Mouse (Mus musculus) testis, adult 2 months (tissue): ENCODE results near the gene Ptprd. TPM values are rescaled to one million over a fixed set of nuclear protein-coding genes. Genes with fewer than 3 reads are reported as not detected.

Experiments used
- H3K27ac ChIP-seq: fragments of 200-500 bp; 2 replicates; pipeline ENCODE4 v1.5.1; 2012; ENCODE audit warnings: low read depth, low read length; ENCODE audit not compliant: control insufficient read depth, insufficient read depth
- H3K27me3 ChIP-seq: fragments of 200-500 bp; 2 replicates; pipeline ENCODE4 v1.6.1; 2012; ENCODE audit warnings: mild to moderate bottlenecking, low read length, moderate library complexity; ENCODE audit not compliant: control insufficient read depth, insufficient read depth
- H3K36me3 ChIP-seq: fragments of 200-500 bp; 2 replicates; pipeline ENCODE4 v1.6.1; 2012; ENCODE audit warnings: mild to moderate bottlenecking, low read length; ENCODE audit not compliant: control insufficient read depth, insufficient read depth
- H3K4me1 ChIP-seq: fragments of 200-500 bp; 2 replicates; pipeline ENCODE4 v1.6.1; 2012; ENCODE audit warnings: low read length; ENCODE audit not compliant: control insufficient read depth, insufficient read depth
- H3K4me3 ChIP-seq: fragments of 200-500 bp; 2 replicates; pipeline ENCODE4 v1.5.1; 2012; ENCODE audit warnings: low read depth, mild to moderate bottlenecking, low read length, moderate library complexity, mixed read lengths; ENCODE audit not compliant: control insufficient read depth
- CTCF ChIP-seq: fragments of 200-500 bp; IDR thresholded peaks from 2 replicates; pipeline ENCODE4 v1.5.1; 2012; ENCODE audit warnings: low read depth, mild to moderate bottlenecking, inconsistent platforms, low read length, moderate library complexity; ENCODE audit not compliant: control insufficient read depth, insufficient read depth, insufficient replicate concordance
- POLR2A ChIP-seq: fragments of 200-500 bp; IDR thresholded peaks from 2 replicates; pipeline ENCODE4 v1.6.1; 2012; ENCODE audit warnings: low read depth, mild to moderate bottlenecking, inconsistent platforms, low read length, moderate library complexity; ENCODE audit not compliant: control insufficient read depth
- polyA plus RNA-seq: library from polyadenylated mRNA; depleted of rRNA; stranded (reverse); fragments of >200 nt; gene quantifications from 2 replicates; pipeline ENCODE4 v1.2.3, GENCODE M21; 2012

Gene Ptprd
- polyA plus RNA-seq, 1 experiment: 3.4 TPM

DNA sequence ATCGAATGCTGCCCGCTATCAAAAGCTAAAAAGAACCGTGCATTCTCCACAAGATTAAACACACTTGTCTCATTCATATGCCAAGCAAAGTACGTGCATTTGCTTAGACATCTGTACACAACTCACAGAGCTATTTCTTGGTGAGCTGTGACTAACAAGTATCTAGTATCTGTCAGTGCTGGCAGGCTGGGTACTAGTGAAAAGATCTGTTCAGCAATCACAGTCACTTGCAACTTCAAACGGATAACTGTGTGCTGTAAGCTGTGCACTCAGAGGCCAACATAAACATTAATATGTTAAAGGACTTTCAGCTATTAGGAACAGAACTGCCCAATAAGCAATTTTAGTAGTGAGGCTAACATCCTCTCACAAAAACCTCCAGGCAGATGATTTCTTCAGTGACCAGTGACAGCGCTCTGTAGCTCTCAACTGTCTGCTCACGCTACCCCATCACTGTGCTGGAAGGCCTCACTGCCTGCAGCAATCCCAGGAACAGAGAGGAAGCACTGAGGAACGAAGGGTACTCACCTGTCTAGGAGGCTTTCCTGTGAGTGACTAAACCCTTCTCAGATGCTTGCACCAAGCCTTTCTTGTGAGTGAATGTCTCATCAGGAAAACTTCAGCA lies 1918.9 kb downstream of the Ptprd start:
- no peak for TF ChIP-seq CTCF
- TF ChIP-seq POLR2A: no peak
- H3K27ac ChIP-seq: no peak overlapping the region
- H3K27me3 ChIP-seq: no peaks in the 10 kb centered on the region
- no peaks in the 10 kb centered on the region for H3K4me1 ChIP-seq
- no peak overlapping the region for H3K4me3 ChIP-seq
- no peaks in the 10 kb centered on the region for H3K36me3 ChIP-seq

DNA sequence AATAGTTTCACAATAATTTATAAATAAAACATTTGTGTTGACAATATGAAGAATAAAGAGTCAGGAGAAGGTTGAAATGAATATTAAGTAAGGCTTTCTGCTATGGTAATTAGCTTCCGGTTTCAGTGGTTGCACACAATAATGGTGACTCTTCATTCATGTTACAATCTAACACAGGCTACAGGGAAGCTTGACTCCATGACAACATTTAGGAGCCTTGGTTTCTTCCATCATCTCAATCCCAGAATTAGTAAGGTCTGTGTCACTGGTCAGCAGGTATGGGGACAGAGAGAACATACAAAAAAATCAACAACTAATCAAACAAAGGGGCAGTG lies 1921.3 kb downstream of the Ptprd start:
- Histone ChIP-seq H3K27me3 (no peaks in the 10 kb centered on the region), H3K4me3 (no peak overlapping the region), H3K27ac (no peak overlapping the region), H3K36me3 (no peaks in the 10 kb centered on the region), H3K4me1 (no peaks in the 10 kb centered on the region)
- TF ChIP-seq CTCF: no peak
- no peak for TF ChIP-seq POLR2A

DNA sequence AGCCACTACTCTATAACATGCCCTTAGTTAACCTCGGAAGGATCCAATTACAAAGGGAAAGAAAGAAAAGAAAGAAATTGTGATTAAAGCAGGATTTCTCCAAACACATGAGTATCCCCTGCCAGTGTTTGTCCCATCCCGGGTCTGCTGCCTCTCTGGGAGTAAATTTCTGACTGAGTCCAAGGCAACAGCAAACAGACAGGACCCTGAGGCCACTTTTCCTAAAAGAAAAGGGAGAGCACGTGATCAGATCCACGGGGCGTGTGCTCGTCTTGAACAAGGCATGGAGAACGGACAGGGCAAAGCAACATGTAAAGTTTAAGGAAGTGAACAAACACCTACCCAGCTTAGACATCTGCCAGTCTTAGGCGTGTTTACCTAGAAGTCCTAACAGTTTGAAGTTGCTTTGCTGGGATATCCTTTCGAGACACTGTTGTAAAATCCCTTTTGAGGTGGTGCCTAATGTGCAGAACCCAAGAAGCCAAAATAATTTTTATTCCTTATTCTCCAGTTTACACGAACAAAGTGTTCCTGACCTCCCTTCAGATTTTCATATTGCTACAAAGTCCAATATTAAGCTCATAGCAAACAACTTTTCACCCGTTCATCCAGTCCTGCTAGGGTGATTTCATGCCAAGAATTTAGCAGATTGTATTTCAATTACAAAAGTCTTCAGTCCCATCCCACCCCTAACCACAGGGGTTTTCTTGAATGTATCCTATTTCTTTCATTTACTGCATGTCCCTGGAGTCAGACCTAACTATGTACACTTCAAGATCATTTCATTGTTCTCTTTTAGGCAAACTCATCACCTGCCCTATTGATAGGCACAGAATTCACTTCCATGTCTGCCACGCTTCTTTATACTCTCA lies 1921.9 kb downstream of the Ptprd start:
- Histone ChIP-seq H3K27me3 (no peaks in the 10 kb centered on the region), H3K36me3 (no peaks in the 10 kb centered on the region), H3K27ac (peak overlapping the region; percentile 49; the same call in 1 of the 2 replicates), H3K4me1 (no peaks in the 10 kb centered on the region), H3K4me3 (no peak overlapping the region)
- TF ChIP-seq POLR2A: no peak
- TF ChIP-seq CTCF: no peak

DNA sequence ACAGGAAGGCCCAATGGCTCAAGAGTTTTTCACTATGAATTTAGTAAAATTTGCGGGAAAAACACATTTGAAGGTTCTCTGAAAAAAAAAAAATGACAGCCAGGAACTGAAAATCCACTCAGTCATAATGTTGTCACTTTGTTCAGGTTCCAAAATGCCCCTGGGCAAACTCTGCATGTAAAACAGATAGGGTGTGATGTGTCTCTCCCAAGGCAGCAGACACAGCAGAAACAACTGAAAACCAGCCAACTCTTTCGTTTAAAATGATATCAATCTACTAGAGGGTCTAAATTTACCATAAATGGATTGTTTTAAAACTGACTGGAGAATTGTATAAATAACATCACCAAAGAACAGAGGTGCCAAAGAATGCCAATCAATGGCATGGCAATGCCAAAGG lies 1925.7 kb downstream of the Ptprd start:
- Histone ChIP-seq H3K27me3 (no peaks in the 10 kb centered on the region), H3K4me3 (no peak overlapping the region), H3K36me3 (no peaks in the 10 kb centered on the region), H3K27ac (no peak overlapping the region), H3K4me1 (no peaks in the 10 kb centered on the region)
- TF ChIP-seq CTCF (no peak), POLR2A (no peak)

DNA sequence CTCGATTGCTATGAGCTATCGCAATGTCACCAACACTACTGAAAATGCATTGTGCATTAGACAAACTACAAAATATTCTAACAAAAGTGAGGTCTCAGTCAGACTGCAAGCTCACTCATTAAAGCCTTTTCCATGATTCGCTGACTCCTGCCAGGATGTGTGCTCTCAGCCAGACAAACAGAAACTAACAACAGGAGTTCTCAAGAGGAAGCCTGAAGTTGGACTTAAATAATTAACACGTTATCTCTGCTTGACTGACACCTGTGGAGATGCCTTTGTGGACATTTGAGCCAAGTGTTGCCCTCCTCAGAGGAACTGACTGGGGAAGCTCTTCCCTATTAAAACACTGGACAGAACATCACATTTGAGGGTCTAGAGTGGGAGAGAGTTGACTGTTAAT lies 1928.9 kb downstream of the Ptprd start:
- H3K27ac ChIP-seq: no peak overlapping the region
- no peaks in the 10 kb centered on the region for H3K36me3 ChIP-seq
- no peak overlapping the region for H3K4me3 ChIP-seq
- TF ChIP-seq CTCF (no peak), POLR2A (no peak)
- no peaks in the 10 kb centered on the region for H3K4me1 ChIP-seq
- H3K27me3 ChIP-seq: no peaks in the 10 kb centered on the region

DNA sequence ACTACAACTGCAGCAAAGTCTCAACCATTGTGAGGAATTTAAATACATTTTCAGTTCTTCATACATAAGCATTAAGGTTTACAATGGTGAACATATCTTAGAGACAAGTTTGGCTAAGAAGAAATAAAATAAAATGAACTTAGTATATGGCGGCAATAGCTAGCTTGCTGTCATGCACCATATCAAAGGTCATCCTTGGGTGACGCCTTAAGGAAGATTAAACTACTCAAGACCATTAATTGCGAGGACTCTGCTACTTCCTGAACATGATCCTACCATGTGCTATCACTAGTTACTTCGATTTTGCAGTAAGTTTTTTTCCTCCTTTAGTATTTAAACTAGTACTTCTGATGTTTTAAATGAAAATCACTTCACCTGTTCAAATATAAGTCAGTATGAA lies 1949.0 kb downstream of the Ptprd start:
- no peaks in the 10 kb centered on the region for H3K36me3 ChIP-seq
- H3K4me1 ChIP-seq: no peaks in the 10 kb centered on the region
- no peak overlapping the region for H3K4me3 ChIP-seq
- no peak overlapping the region for H3K27ac ChIP-seq
- no peak for TF ChIP-seq CTCF
- TF ChIP-seq POLR2A: no peak
- no peaks in the 10 kb centered on the region for H3K27me3 ChIP-seq

DNA sequence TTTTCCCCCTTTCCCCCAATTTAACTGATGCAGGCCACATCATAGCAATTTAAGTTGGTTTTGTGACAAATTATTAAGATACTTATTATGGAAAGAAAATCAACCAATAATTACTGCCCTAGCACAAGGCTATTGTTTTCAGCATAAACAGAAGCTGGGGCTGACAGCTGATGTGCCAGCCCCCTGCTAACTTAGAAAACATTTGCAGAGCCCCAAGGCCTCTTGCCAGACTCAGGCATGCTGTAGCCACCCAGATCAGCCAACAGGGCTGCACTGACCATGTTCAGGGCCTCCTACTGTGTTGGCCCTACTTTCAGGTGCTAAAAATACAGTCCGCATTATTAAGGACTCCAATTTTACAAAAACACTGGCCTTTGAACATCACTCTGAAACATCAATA lies 1951.1 kb downstream of the Ptprd start:
- Histone ChIP-seq H3K36me3 (no peaks in the 10 kb centered on the region), H3K4me3 (no peak overlapping the region), H3K4me1 (no peaks in the 10 kb centered on the region), H3K27ac (no peak overlapping the region), H3K27me3 (no peaks in the 10 kb centered on the region)
- TF ChIP-seq CTCF (no peak), POLR2A (no peak)
